23 mouse cellular contexts compared by ENCODE assay signal in genomic region chr14:121852531-121852930, GRCm38 (mm10). TPM values are rescaled to one million over a fixed set of nuclear protein-coding genes. Genes with fewer than 3 reads are reported as not detected.
DNase-seq lines count a peak whose midpoint lies in the region; ATAC-seq and TF ChIP-seq lines count a peak whose summit lies in the region.
"Had no signal": no experiment of that assay in that cellular context is flagged by ENCODE, and none has a peak within 500 bp of the region (broad histone marks: within the 10 kb centered on the region; RNA-seq: fewer than 3 reads in every experiment).

No protein-coding gene starts in this region.

- TF ChIP-seq CTCF in midbrain, postnatal 0 days (IDR thresholded peaks at IDR 0.05), result no peak

- no peak overlapping the region for H3K27ac ChIP-seq in midbrain, postnatal 0 days (ENCODE audit: low read depth, low read length)
- no peak overlapping the region for H3K27ac ChIP-seq in midbrain, embryonic 11.5 days (ENCODE audit: low read depth, low read length)
- H3K27ac ChIP-seq: heart, embryonic 10.5 days; hindbrain, embryonic 13.5 days; intestine, embryonic 15.5 days; kidney, embryonic 15.5 days; limb, embryonic 12.5 days; liver, embryonic 14.5 days had no signal

- ATAC-seq in midbrain, postnatal 0 days (ENCODE audit: low FRiP score), result no peak
- no peak for ATAC-seq in midbrain, embryonic 11.5 days (ENCODE audit: low FRiP score)
- ATAC-seq: CD4-positive, CD25-positive, alpha-beta regulatory T cell, adult 4 months; intestine, embryonic 15.5 days; lung, postnatal 0 days had no signal

- no peak overlapping the region for H3K4me2 ChIP-seq in midbrain, postnatal 0 days (ENCODE audit: low read depth, low read length, poor library complexity, severe bottlenecking)
- H3K4me2 ChIP-seq in midbrain, embryonic 11.5 days, result no peak overlapping the region
- H3K4me2 ChIP-seq: hindbrain, embryonic 13.5 days; intestine, embryonic 15.5 days; kidney, embryonic 15.5 days; limb, embryonic 12.5 days had no signal

- H3K9me3 ChIP-seq in midbrain, postnatal 0 days (ENCODE audit: low read length), result no peaks in the 10 kb centered on the region
- no peaks in the 10 kb centered on the region for H3K9me3 ChIP-seq in midbrain, embryonic 11.5 days (ENCODE audit: control insufficient read depth, low read length)
- H3K9me3 ChIP-seq: heart, embryonic 10.5 days; hindbrain, embryonic 13.5 days; intestine, embryonic 15.5 days; kidney, embryonic 15.5 days had no signal

- no peak overlapping the region for H3K9ac ChIP-seq in midbrain, postnatal 0 days (replicated peaks; ENCODE audit: low read length, poor library complexity, severe bottlenecking)
- H3K9ac ChIP-seq in midbrain, embryonic 11.5 days (ENCODE audit: low read length), result no peak overlapping the region
- H3K9ac ChIP-seq: hindbrain, embryonic 13.5 days; intestine, embryonic 15.5 days; kidney, embryonic 15.5 days; limb, embryonic 12.5 days; liver, embryonic 14.5 days had no signal

- no peaks in the 10 kb centered on the region for H3K4me1 ChIP-seq in midbrain, postnatal 0 days (ENCODE audit: insufficient read depth, low read length)
- H3K4me1 ChIP-seq in midbrain, embryonic 11.5 days (ENCODE audit: control insufficient read depth, insufficient read depth, low read length), result no peaks in the 10 kb centered on the region
- H3K4me1 ChIP-seq: heart, embryonic 10.5 days; hindbrain, embryonic 13.5 days; intestine, embryonic 15.5 days; kidney, embryonic 15.5 days; limb, embryonic 12.5 days had no signal

- no peaks in the 10 kb centered on the region for H3K27me3 ChIP-seq in midbrain, postnatal 0 days (ENCODE audit: insufficient read depth, low read length)
- no peaks in the 10 kb centered on the region for H3K27me3 ChIP-seq in midbrain, embryonic 11.5 days (ENCODE audit: control insufficient read depth, insufficient read depth, low read length)
- H3K27me3 ChIP-seq: hindbrain, embryonic 13.5 days; intestine, embryonic 15.5 days; kidney, embryonic 15.5 days; limb, embryonic 12.5 days had no signal

- H3K36me3 ChIP-seq in midbrain, postnatal 0 days (ENCODE audit: insufficient read depth, low read length), result no peaks in the 10 kb centered on the region
- no peaks in the 10 kb centered on the region for H3K36me3 ChIP-seq in midbrain, embryonic 11.5 days (ENCODE audit: control insufficient read depth, insufficient read depth, low read length)
- H3K36me3 ChIP-seq: G1E; heart, embryonic 10.5 days; hindbrain, embryonic 13.5 days; intestine, embryonic 15.5 days; kidney, embryonic 15.5 days; limb, embryonic 12.5 days had no signal

- peak; percentile 6 to 40 for DNase-seq in frontal cortex, adult 2 months (ENCODE audit: extremely low spot score in 1 of 2, low spot score in 1 of 2)
- DNase-seq in frontal cortex, postnatal 25 days (ENCODE audit: low spot score in 2 of 2), result no peak
- peak; percentile 22 for DNase-seq in midbrain, postnatal 0 days (ENCODE audit: low spot score)
- DNase-seq in midbrain, embryonic 11.5 days (ENCODE audit: low spot score, missing footprints), result no peak
- DNase-seq in NIH3T3 (ENCODE audit: low read depth), result peak; percentile 71
- DNase-seq in right cerebral cortex, postnatal 36 days (ENCODE audit: low spot score in 2 of 2), result peak; percentile 9 to 16
- no peak for DNase-seq in gastrocnemius, postnatal 4 days (ENCODE audit: low spot score in 2 of 2)
- DNase-seq: adrenal gland, postnatal 10 days; cerebellum, adult 18-20 months; gastrocnemius, postnatal 14 days; heart, postnatal 10 days; midbrain, embryonic 14.5 days; thymus, adult 18-20 months had no signal

- WGBS in midbrain, postnatal 0 days, result 82% methylated on average over 8 of the region's 8 CpGs
- WGBS in midbrain, embryonic 11.5 days, result 92% methylated on average over 8 of the region's 8 CpGs

- no peak overlapping the region for H3K4me3 ChIP-seq in midbrain, postnatal 0 days (ENCODE audit: low read depth, low read length)
- H3K4me3 ChIP-seq in midbrain, embryonic 11.5 days (ENCODE audit: low read depth, low read length), result no peak overlapping the region
- H3K4me3 ChIP-seq: erythroblast, embryonic 14.5 days; heart, embryonic 10.5 days; hindbrain, embryonic 13.5 days; intestine, embryonic 15.5 days; kidney, embryonic 15.5 days; limb, embryonic 12.5 days had no signal

RNA-seq across cellular contexts. Expression of gene Ubac2, which starts 25.9 kb away (rescaled TPM):
- 41.4 and 43.0 TPM in 2 replicates for polyA plus RNA-seq in frontal cortex, adult 2 months (2012; rRNA removed)
- total RNA-seq in midbrain, postnatal 0 days (2014; rRNA removed), result 39.8 and 43.6 TPM in 2 replicates
- polyA plus RNA-seq in midbrain, postnatal 0 days (2015; fragmentation: Nextera tagmentation; extraction: Ambion mirVana), result 50.9 and 51.7 TPM in 2 replicates
- polyA plus RNA-seq in midbrain, embryonic 11.5 days (2014; fragmentation: Nextera tagmentation; extraction: Ambion mirVana), result 64.0 and 67.7 TPM in 2 replicates
- total RNA-seq in gastrocnemius, postnatal 4 days (2021), result 10 to 100 TPM; 28.4 to 30.6 TPM

RNA-seq across cellular contexts. Expression of gene Dock9, which starts 54.9 kb away (rescaled TPM):
- polyA plus RNA-seq in frontal cortex, adult 2 months (2012; rRNA removed), result 60.7 and 64.7 TPM in 2 replicates
- total RNA-seq in midbrain, postnatal 0 days (2014; rRNA removed), result 68.8 and 70.5 TPM in 2 replicates
- polyA plus RNA-seq in midbrain, postnatal 0 days (2015; fragmentation: Nextera tagmentation; extraction: Ambion mirVana), result 13.8 and 14.0 TPM in 2 replicates
- polyA plus RNA-seq in midbrain, embryonic 11.5 days (2014; fragmentation: Nextera tagmentation; extraction: Ambion mirVana), result 4.1 and 4.2 TPM in 2 replicates
- 10 to 100 TPM; 40.2 to 44.6 TPM for total RNA-seq in gastrocnemius, postnatal 4 days (2021)

Comparison
In these comparisons a context has a peak if more than half of its experiments do, and no peak if none do; other contexts are left out.
1. DNase-seq: peak in frontal cortex, adult 2 months (2 of 2), midbrain, postnatal 0 days (single experiment), NIH3T3 (single experiment) and right cerebral cortex, postnatal 36 days (2 of 2); none in frontal cortex, postnatal 25 days (0 of 2), midbrain, embryonic 11.5 days (single experiment) and gastrocnemius, postnatal 4 days (0 of 2).